Mouse (Mus musculus): ENCODE data around the gene Tcp10b. TPM values are rescaled to one million over a fixed set of nuclear protein-coding genes. Genes with fewer than 3 reads are reported as not detected.
"Not testable (repeated sequence)": the region's sequence is repeated elsewhere in the genome, so short reads cannot be mapped to it uniquely, and the experiment has no call there.

The Tcp10b gene
- 0.16 TPM in 1 of 2 replicates, not detected in the other for polyA plus RNA-seq (2016; fragmentation: Nextera tagmentation; extraction: Ambion mirVana)

- H3K9me3 ChIP-seq (replicated peaks); H3K4me1 ChIP-seq; H3K27me3 ChIP-seq (ENCODE audit: low read depth, poor library complexity, severe bottlenecking); DNase-seq (ENCODE audit: low spot score); H3K4me3 ChIP-seq; H3K27ac ChIP-seq (replicated peaks); H3K36me3 ChIP-seq: not testable (repeated sequence)
- WGBS, result 96% methylated on average over 4 of the region's 4 CpGs
Observed at GRCm38 (mm10) chr17:13060804-13061203, at the start of gene Tcp10b. TSS of gene Tcp10b (plus strand) at chr17:13061104.

GRCm38 (mm10) chr17:13013316-13013715 is 47.6 kb upstream of the Tcp10b start:
- no peaks in the 10 kb centered on the region for H3K9me3 ChIP-seq (replicated peaks)
- no peak overlapping the region for H3K27ac ChIP-seq (replicated peaks)
- H3K27me3 ChIP-seq (ENCODE audit: low read depth, poor library complexity, severe bottlenecking), result no peaks in the 10 kb centered on the region
- peaks cover 60% of the 10 kb centered on the region for H3K36me3 ChIP-seq
- no peak overlapping the region for H3K4me3 ChIP-seq
- WGBS, result 81% methylated on average over 3 of the region's 3 CpGs
- peaks cover 9% of the 10 kb centered on the region for H3K4me1 ChIP-seq
- DNase-seq (ENCODE audit: low spot score), result no peak

- DNase-seq (ENCODE audit: low spot score); H3K9me3 ChIP-seq (replicated peaks); H3K27ac ChIP-seq (replicated peaks); H3K36me3 ChIP-seq; H3K4me1 ChIP-seq; H3K27me3 ChIP-seq (ENCODE audit: low read depth, poor library complexity, severe bottlenecking); H3K4me3 ChIP-seq: not testable (repeated sequence)
- 94% methylated on average over 5 of the region's 12 CpGs for WGBS
Observed at GRCm38 (mm10) chr17:13036627-13037192, 24.2 kb upstream of the Tcp10b start.

DNA sequence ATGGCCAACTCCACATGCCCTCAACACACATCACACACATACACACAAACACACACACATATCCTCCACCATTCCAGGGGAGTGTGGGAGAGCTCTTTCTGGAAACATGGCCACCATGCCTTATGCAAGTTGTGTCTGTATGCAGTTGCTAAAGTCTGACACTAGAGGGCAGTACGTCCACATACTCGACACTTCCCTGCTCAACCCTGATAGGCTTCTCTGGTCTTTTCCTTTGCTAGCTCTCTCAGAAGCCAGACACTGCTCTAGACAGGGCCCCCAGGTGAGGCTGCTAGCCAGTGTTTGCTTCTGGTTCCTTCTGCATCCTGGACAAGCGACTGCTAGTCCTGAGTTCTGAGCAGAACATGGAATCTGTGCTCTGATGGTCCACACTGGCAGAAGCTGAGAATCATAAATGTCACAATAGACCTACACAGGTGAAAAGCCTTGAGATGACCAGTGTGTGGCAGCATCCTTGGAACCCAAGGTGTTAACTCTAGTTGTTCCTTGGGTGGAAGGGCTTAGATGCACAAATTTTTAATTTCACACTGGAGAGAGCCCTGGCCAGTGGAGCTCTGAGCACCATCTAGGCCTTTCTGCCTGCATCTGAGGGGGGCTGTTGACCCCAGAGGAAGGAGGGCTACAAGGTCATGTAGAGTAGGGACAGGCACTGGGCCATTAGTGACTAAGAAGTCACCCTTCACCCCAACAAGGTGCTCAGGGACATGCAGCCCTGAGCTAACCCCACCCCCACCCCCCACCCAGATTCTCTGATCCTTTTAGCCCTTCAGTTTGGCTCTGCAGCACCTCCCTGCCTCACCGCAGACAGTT is 16.8 kb upstream of the Tcp10b start:
- H3K27me3 ChIP-seq (ENCODE audit: low read depth, poor library complexity, severe bottlenecking); H3K4me1 ChIP-seq; H3K27ac ChIP-seq (replicated peaks); H3K9me3 ChIP-seq (replicated peaks); H3K36me3 ChIP-seq; H3K4me3 ChIP-seq: not testable (repeated sequence)
- WGBS, result 15% methylated on average over 4 of the region's 4 CpGs
- DNase-seq (ENCODE audit: low spot score), result peak; percentile 42

- not testable (repeated sequence) for H3K36me3 ChIP-seq; H3K4me3 ChIP-seq; DNase-seq (ENCODE audit: low spot score); H3K9me3 ChIP-seq (replicated peaks); H3K27ac ChIP-seq (replicated peaks); H3K4me1 ChIP-seq; H3K27me3 ChIP-seq (ENCODE audit: low read depth, poor library complexity, severe bottlenecking)
- WGBS, result 100% methylated on average over 3 of the region's 8 CpGs
Observed at GRCm38 (mm10) chr17:13052124-13052813, 8.6 kb upstream of the Tcp10b start, which contains the start of gene Gpr31b. TSS of gene Gpr31b (minus strand) at chr17:13052296.

- H3K4me1 ChIP-seq; DNase-seq (ENCODE audit: low spot score); H3K9me3 ChIP-seq (replicated peaks); H3K27me3 ChIP-seq (ENCODE audit: low read depth, poor library complexity, severe bottlenecking); H3K4me3 ChIP-seq; H3K36me3 ChIP-seq; H3K27ac ChIP-seq (replicated peaks): not testable (repeated sequence)
- WGBS, result 84% methylated on average over 7 of the region's 7 CpGs
Observed at GRCm38 (mm10) chr17:13062882-13063281, 2.0 kb downstream of the Tcp10b start.

DNA sequence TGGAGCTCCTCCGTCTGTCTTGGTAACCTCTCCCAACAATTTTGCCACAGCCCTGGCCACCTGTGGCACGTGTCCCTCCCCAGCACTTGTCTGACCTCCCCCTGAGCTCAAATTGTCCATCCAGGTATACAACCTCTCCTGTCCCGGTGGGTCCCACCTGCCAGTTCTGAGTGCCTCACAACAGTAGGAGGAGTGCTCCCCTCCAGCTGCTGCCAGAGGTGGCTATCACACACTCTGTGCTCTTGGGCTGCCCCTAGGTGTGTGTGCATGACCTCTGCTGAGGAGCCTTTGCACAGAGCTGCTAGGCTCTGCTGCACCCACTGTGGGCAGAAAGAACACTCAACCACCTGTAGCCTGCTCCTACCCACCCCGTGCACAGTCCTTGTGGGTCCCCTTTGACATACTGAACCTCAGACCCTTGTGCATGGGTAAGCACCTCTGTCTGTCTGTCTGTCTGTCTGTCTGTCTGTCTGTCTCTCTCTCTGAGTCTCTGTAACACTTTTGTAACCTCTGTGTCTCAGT is 7.0 kb downstream of the Tcp10b start:
- H3K27me3 ChIP-seq (ENCODE audit: low read depth, poor library complexity, severe bottlenecking); H3K9me3 ChIP-seq (replicated peaks); H3K27ac ChIP-seq (replicated peaks); H3K4me3 ChIP-seq; DNase-seq (ENCODE audit: low spot score); H3K36me3 ChIP-seq; H3K4me1 ChIP-seq: not testable (repeated sequence)
- 93% methylated on average over 1 of the region's 4 CpGs for WGBS

DNA sequence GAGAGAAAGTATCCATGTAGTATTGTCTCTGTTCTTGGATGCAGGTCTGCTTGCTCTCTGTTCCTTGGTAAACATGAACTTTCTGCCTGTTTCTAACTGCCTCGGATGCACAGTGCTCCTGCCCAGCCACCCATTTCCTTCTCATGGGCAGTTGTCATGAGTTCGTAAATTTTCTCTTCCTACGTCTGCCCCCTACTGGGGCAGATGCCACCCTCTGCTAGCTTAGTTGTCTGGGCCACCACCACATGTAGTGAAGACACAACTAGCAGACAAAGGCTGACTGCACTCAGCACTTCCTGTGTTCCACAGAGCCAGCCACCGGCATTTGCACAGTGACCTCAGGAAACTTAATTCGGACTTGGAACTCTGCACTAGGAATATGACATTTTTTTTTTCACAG is 8.3 kb downstream of the Tcp10b start:
- H3K4me1 ChIP-seq; H3K4me3 ChIP-seq; H3K36me3 ChIP-seq; H3K9me3 ChIP-seq (replicated peaks); H3K27me3 ChIP-seq (ENCODE audit: low read depth, poor library complexity, severe bottlenecking); H3K27ac ChIP-seq (replicated peaks); DNase-seq (ENCODE audit: low spot score): not testable (repeated sequence)
- WGBS, result 86% methylated on average over 4 of the region's 5 CpGs

- not testable (repeated sequence) for H3K27me3 ChIP-seq (ENCODE audit: low read depth, poor library complexity, severe bottlenecking); H3K4me1 ChIP-seq; H3K9me3 ChIP-seq (replicated peaks); H3K4me3 ChIP-seq; H3K36me3 ChIP-seq; DNase-seq (ENCODE audit: low spot score); H3K27ac ChIP-seq (replicated peaks)
- WGBS, result no CpG with 5 or more reads among the region's 1 CpGs
Observed at GRCm38 (mm10) chr17:13091510-13091909, 30.6 kb downstream of the Tcp10b start.

DNA sequence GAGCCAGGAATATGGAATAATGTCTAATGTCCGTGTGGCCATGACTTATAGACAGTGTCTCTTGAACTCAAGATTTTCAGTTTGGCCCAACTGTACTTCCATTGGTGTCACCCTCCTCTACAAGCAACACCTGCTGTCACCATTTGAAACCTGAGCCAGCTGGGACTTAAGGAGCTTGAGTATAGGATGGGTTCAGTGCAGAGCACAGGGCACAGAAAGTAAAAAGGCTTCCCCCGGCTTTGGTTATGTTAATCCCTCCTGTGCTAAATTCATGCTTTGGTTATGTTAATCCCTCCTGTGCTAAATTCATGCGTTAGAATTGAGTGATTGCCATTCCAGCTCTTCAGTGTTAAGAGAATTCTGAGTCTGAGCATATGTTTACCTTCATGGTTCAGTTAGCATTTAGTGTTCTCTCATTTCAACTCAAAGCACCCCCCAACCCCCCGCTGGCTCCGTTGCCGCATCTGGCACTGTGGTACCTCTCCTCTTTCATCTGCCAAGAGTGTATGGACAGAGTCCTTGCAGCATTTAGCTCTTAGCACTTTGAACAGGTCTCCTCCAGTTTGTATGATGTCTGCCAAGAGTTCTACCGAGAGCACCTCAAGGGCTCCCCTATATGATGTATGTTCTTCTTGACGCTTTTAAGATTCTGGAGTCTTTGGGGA is 31.3 kb downstream of the Tcp10b start:
- H3K4me1 ChIP-seq; H3K9me3 ChIP-seq (replicated peaks); H3K4me3 ChIP-seq; H3K27me3 ChIP-seq (ENCODE audit: low read depth, poor library complexity, severe bottlenecking); H3K36me3 ChIP-seq; H3K27ac ChIP-seq (replicated peaks); DNase-seq (ENCODE audit: low spot score): not testable (repeated sequence)
- 68% methylated on average over 7 of the region's 8 CpGs for WGBS

DNA sequence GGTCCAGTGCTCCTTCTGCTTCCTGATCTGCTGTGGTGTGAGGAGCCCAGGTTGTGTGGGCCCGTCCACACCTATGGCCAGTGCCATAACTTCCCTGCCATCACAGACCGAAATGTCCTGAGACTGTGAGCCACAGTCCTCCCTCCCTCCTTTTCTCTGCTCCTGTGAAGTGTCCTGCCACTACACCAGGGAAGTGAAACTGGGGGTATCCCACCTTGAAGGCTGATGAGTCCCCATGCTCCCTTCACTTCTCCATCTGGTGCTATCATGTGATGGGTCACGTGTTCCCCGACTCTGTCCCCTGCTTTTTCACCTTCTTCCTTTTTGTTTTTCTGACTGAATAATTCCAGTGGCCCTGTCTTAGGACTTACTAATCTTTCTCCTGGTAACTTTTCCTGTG is 32.1 kb downstream of the Tcp10b start:
- 100% methylated on average over 2 of the region's 4 CpGs for WGBS
- not testable (repeated sequence) for H3K9me3 ChIP-seq (replicated peaks); H3K4me3 ChIP-seq; DNase-seq (ENCODE audit: low spot score); H3K36me3 ChIP-seq; H3K4me1 ChIP-seq; H3K27me3 ChIP-seq (ENCODE audit: low read depth, poor library complexity, severe bottlenecking); H3K27ac ChIP-seq (replicated peaks)

- WGBS, result 89% methylated on average over 5 of the region's 5 CpGs
- not testable (repeated sequence) for DNase-seq (ENCODE audit: low spot score); H3K36me3 ChIP-seq; H3K4me1 ChIP-seq; H3K27me3 ChIP-seq (ENCODE audit: low read depth, poor library complexity, severe bottlenecking); H3K4me3 ChIP-seq; H3K9me3 ChIP-seq (replicated peaks); H3K27ac ChIP-seq (replicated peaks)
Observed at GRCm38 (mm10) chr17:13106563-13106962, 45.7 kb downstream of the Tcp10b start.
